Mouse (Mus musculus) layer of hippocampus, adult 18-20 months (tissue): Measurements from ENCODE around the gene Sept9. TPM values are rescaled to one million over a fixed set of nuclear protein-coding genes. Genes with fewer than 3 reads are reported as not detected.

Experiments used
- DNase-seq, 2 experiments: peaks; one replicate each; pipeline ENCODE4 v3.0.0; 2022; ENCODE audit warnings: low spot score in 2 of 2
- total RNA-seq, 2 experiments: library from RNA; stranded (reverse); gene quantifications; 2 replicates each; pipeline ENCODE4 v1.2.3; 2021

Sept9 gene
- total RNA-seq, 2 experiments from 2014 or later, result 121 to 122 TPM

DNA sequence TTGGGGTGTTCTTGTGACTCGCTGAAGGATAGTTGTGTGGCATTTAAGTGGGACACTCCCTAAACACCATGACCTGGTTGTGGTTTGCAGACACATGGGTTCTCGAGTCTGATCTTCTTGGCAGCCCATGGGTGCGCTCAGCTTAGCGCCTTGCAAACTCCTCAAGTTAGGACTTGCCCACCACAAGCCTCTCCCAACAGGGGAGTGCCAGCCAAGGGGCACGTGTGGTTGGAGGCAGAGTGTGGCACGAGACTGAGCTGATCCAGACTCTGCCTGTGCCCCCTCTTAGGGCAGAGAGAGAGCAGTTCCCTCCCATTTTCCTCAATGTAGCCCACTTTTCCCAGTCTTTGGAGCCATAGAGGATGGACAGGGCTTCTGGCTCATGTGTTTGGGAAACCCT, 18.6 kb downstream of the Sept9 start:
- no peak for DNase-seq

DNA sequence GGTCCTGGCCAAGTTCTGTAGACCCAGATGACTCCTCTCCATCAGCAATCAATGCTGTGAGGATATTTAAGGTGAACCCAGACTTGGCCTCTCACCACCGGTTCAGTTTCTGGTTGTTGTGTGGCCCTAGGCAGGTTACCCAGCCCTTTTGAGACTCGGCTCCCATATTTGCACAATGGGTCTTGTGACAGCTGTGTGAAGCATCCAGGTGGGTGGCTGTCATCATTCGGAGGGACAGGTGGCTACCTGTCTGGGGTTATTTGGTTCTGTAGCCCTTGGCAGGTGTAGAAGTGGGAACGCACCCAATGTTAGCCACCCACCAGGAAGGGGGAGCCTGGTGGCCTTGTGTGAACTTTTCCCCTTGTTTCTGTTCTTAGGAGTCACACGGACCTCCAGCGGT, 19.0 kb downstream of the Sept9 start:
- DNase-seq, result no peak

DNA sequence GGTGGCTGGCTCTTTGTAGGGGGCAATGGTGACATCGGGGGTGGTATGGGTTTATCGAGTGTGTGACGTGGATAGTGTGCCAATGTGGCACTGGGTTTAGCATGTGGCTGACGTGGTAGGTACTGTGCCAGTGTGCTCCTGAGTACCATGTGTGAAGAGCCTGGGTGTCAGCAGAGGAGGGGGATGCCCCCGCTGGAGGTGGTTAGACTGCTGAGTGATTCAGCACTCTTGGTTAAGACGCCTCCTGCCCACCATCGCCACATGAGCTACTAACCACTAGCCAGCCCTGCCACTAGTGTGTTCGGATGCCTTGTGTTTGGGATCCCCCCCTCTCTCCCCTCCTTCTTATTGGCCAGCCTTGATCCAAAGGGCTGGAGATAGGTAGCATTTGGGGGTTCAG, 21.3 kb downstream of the Sept9 start:
- DNase-seq, result no peak

DNA sequence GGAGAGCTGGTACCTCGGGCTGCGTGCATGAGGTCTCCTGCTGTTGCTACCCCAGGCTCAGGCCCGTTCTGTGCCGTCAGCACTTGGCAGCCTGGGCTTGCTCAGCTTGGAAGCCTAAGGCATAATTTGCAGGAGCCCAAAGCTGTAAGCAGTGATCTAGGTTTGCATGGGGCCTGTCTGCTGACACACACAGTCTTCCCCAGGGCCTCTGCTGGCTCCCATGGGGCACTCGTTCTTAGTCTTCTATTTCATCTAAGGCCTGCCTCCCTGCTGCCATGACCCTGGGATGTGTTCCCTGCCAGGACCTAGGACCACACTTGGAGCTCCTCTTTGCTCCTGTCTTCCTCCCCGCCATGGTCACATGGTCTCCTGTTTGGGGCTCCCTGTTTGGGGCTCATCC, 21.7 kb downstream of the Sept9 start:
- no peak for DNase-seq

DNA sequence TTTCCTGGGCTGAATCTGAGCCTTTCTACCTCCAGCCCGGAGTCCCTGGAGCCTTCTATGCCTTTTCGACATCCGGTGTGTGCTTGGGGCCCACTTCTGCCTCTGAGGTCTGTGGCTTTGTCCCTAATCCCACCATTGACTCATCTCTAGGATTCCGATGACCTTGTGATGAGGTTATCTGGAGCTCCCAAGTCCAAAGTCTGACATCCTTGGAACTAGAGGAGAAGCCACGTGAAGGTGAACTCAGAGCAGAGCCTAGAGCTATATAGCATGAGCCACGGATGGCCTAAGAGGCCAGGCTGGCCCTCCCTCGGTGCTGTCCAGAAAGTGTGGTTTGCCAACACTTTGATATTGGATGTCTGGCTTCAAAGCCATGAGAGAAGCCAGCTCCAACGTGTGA, 23.4 kb downstream of the Sept9 start:
- DNase-seq, result no peak

DNA sequence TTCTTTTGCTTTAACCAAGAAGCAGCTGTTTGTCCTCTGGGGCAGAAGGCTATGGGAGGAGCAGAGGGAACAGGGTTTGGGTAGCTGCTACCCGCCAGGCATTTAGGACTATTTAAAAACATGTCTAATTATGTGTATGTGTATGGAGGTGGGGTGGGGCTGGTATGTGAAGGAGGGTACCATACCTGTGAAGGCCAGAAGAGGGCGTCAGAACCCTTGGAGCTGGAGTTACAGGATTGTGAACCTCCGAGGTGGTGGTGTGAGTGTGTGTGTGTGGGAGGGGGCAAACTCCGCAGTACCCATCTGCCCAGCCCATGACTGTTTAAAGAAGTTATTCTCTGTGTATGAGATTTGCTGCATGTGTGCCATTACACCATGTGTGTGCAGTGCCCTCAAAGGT, 25.3 kb downstream of the Sept9 start:
- DNase-seq, result no peak

DNA sequence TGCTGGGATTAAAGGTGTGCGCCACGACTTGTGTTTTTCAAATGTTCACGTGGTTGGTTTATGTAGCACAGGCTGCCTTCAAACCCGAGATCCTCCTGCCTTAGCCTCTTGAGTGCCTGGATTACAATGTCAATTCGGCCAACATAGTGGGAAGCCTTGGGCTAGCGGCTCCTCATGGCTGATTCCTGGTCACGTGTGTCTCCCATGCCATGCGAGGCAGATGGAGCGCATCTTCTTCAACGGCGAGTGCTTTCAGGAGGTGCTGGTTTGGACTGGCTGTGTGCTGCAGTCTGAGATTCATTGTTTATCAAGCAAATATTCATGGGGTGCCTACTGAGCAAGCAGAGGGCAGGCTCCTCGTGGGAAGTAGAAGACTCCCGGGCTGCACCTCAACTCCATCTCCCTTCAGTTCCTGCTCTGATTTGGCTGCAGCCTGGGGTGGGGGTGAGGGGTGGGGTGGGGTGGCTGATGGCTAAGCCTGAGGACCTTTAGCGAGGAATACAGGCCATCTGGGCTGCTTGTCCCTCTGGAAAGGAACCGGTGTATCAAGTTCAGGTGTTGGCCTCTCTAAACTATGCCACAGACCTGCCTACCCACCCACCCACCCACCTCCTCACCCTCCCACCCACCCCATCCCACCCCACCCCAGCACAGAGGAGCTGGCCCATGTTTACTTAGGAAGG, 26.2 kb downstream of the Sept9 start:
- no peak for DNase-seq

DNA sequence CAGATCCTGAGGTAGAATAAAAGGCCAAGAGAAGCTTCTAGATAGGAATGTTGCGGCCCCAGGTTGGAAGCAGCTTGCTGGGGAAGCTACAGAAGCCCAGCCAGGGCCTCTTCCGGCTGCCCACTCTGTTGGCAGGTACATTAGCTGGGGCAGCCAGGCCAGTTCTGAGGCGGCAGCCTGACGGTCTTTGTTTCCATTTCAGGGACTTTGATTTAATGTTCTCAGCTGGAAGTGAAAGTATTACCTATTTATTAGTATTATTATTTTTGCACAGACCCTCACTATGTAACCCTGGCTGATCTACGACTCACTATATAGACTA, 26.7 kb downstream of the Sept9 start:
- DNase-seq, result no peak

DNA sequence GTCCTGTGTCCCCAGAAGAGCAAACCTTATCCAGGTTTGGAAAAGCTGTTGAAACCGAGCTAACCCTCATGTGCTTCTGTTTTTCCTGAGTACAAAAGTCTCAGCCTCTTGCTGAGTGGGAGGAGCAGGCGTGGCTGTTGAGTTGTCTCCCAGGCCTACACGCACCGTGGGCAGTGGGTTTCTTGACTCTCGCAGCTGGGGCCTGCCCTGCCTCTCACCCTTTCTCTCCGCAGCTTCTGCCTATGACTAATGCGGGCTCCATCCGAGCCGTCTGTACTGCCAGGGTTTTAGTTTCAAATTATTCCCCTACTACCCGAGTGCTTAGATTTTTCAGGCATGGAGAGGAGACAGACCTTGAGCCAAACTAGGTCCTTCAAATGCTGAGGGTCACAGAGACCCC, 28.7 kb downstream of the Sept9 start:
- DNase-seq, result no peak

DNA sequence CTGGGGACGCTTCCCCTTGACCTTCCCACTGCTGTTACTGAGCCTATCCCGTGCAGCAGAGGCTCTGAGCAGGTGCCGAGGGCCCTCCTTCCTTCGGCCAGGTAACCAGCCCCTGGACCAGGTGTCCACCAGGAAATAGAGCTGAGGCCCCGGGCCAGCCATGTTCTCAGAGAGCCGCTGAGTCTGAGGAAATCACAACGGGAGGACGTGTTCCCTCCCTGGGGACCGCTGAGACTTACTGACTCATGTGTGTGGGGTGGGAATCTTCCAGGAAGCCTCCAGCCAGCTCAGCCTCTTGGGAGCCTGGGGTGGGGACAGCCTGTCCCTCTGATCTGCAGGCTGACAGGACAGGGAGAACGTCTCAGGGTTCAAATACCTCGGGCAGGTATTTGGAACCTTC, 32.1 kb downstream of the Sept9 start:
- no peak for DNase-seq

DNA sequence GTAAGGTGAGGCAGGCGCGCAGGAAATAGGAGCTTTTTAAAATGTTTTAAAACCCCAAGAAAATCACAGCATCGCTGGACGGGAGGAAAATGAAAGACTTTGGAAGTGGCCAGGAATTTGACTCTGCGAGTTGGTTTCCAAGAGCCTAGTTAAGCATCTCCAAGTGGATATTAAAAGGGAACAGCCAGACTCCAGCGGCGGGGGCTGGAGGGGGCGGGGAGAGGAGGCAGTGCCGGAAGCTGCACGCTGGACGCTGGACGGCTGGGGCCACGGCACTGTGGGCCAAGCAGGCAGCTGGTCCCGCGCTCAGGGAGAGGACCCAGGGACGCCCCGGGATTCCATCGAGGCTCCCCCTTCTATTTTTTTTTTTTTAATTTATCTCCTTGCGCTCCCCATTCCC, 32.6 kb downstream of the Sept9 start:
- DNase-seq, result peak in 1 of 2 experiments; percentile 42

DNA sequence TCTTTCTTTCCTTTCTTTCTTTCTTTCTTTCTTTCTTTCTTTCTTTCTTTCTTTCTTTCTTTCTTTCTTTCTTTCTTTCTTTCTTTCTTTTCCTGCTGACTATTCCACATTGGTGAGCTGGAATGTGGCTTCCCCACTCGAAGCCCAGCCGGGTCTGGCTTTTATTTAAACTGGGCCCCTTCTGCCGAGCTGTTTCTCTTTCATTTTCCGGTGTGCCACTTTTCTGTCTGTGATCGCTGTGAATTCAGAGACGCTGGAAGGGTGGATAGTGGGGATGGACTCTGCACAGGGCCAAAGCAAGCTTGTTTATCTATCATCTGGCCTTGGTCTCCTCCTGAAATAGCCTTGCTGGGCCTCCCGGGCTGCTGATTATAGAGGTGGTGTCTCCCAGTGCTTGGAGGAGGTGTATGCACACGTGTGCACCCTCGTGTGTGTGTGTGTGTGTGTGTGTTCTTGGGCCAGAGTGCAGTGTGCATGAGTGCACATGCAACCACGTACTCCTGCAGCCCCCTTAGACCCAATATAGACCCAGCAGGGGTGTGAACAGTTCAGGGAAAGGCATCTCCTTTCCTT, 33.5 kb downstream of the Sept9 start:
- no peak for DNase-seq

DNA sequence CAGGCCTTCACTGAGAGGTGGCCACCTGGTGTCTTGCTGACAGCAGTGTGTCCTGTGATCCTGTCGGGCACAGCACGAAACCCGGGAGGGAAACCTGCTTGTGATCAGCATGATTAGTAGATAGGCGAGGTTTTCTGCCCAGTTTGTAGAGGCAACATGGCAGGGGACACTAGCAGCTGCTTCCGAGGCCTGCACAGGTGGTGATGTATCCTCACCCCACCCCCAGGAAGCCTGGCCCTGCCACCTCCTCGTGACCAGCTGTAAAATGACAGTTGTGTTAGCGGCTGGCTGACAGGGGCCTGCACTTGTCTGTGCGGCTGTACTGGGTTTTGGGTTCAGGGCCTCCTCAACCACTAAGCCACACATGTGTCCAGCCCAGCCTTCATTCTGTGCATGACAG, 34.4 kb downstream of the Sept9 start:
- DNase-seq, result no peak

DNA sequence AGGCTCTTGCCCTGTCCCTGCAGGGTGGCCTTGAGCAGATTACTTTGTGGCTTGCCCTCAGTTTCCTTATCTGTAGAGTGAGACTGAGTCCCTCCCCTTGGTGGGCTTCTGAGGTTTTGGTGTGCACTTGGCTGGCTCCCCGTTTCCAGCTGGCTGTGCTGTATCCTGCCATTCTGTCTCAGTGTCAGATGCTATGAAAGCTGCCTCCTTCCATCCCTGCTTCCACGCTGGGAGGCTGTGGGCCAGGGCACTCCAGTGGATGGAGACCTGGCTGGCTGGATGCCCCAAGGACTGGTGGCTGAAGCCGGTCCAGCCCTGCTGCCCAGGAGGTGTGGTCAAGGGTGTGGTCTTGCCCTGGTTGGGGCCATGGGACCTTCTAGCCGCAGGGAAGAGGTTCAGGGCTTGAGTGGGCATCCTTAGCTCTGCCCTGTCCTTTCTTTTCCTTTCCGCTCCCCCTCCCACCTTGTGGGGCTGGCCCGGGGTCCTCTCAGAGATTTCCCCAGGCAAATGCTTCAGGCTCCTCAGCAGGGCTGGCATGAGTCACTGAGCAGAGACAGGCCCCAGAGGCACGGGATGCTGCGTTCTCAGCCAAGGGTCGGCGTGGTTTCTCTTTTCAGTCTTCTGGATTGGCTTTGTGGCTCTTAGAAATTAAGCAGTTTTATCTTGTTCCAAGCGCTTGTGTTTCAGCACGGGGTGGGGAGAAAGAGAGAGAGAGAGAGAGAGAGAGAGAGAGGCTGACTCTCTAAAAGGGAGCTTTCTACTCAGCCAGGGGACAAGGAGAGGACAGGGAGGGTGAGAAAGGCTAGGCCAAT, 35.8 kb downstream of the Sept9 start:
- no peak for DNase-seq

DNA sequence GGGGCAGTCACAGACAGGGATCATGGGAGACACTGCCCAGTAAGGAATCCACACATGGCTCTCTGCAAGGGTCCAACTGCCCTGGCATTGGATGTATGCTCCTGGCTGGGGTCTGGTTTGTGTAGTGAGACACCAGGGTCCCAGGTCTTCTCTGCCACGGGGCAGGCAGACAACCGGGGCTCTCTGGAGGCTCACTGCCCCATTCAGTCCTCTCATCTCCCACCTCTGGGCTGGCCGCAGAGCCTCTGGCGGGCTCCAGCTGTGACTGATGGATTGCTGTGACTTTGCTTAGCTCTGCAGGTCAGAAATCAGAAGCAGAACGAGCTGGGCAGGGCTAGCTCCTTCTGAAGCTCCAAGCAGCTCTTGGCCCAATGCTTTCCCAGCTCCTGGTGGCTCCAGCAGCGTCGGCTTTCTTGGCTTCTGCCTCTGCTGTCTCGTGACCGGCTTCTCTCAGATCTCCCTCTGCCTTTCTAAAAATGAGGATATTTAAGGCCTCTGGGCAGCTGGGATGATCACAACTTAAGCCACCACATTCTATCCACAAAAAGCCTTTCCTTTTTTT, 36.5 kb downstream of the Sept9 start:
- no peak for DNase-seq

DNA sequence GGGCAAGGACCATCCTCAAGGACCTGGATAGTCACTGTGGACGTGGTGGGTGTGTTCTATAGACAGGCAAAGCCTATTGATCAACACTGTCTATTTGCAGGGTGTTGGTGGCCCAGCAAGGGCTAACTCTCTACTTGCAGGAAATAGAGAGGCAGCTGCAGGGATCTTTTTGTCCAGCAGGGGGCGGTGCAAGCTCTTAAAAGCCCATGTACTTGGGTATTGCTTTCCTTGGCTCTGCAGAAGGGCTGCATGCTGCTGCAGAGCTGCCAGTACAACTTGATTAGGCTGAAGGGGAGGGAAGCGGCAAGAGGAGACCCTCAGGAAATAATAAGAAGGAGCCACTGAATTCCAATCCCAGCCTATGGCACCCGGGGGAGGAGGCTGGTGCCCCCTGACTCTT, 38.7 kb downstream of the Sept9 start:
- peak; percentile 84 to 98 for DNase-seq

DNA sequence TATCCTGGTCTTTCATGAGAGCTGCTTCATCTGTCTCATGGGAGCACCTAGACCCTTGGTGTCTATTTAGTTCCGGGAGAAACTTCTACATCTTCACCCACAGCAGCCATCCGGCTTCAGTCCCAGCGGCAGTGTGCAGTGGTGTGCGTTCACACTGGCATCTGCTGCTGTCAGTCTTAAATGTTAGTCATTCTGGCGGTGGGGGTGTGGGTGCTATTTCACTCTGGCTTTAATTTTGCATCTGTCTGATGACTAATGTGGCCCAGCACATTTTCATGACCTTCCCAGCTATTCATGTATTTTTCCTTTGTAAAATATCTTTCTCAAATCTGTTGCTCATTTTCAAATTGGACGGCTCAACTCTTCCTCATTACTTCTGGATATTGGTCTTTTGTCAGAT, 40.2 kb downstream of the Sept9 start:
- DNase-seq, result no peak

DNA sequence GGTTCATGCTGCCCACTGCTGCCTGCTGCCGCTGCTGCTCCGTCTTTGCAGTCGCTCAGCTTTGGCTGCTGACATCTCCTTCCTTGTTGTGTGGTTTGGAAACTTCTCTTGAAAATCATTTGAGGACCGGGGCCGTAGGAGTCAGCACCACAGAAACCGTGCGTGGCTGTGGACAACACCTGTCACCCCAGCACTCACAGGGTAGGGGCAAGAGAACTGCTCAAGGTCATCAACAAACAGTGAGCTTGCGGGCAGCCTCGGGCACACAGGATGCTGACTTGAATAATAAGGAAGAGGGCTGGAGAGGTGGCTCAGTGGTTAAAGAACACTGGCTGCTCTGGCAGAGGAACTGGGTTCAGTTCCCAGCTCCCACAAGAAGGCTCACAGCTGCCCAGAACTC, 40.9 kb downstream of the Sept9 start:
- no peak for DNase-seq

DNA sequence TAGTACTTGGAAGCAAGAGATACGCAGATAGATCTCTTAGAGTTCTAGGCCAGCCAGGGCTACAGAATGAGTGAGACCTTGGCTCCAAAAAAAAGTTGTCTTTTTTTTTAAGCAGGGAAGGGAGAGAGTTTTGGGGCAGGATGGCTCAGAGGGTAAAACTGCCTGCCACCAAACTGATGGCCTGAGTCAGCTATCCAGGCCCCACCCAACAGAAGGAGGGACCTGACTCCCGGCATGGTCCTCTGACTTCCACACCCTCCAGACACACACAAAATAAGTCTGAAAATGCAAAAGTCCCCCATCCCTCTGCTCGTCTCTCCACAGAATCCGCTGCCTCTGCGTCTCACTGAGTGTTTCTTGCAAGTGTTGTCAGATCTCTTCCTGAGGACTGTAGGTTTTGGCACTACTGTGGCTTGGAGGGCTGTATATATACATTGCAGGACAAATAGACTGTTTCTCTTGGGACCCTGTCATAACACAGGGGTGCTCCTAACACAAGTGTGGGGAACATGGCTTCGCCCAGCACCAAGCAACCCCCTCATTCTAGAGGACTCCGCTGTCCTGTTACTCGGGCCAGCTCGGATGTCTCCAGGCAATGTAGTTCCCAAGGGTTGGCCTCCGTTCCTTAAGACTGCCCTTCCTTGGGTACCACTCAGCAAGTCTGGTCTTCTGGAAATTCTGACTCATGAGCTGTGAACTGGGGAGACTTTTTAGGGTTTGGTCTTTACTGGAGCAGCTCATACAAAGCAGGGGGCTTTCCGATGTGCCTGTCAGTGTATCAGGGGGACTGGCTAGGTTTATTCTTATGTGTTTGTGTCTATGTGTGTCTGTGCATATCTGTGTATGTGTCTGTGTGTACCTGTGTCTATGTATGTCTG, 41.6 kb downstream of the Sept9 start:
- no peak for DNase-seq

DNA sequence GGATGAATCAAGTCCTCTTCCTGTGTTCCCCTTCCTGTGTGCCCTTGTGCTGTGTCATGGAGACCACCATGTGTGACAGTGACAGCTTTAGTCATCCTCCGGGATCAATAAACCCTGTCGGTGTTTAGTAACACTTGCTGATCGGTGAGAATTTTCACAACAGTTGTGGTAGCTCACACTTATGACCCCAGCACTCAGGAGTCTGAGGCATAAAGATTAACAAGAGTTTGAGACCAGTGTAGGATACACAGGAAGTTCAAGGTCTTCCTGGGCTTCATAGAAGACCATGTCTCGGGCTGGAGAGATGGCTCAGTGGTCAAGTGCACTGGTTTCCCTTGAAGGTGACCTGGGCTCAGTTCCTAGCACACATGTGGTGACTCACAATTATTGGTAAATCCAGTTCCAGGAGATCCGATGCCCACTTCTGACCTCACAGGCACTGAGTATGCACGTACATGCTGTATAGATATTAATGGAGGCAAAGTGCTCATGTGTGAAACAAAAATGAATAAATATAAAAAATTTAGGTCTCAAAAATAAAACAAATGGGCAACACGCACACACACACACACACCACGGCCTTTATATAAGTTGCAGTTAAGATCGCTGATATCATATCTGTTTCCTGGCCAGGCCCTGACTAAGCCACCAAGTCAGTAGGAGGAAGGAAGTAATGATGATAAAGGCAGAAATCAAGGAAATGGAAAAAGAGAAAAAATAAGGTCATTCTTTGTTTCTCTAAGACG, 43.1 kb downstream of the Sept9 start:
- no peak for DNase-seq
